Mouse (Mus musculus) forebrain, embryonic 11.5 days (tissue): ENCODE measurements around the gene Selplg. TPM values are rescaled to one million over a fixed set of nuclear protein-coding genes. Genes with fewer than 3 reads are reported as not detected.

Experiments used
- ATAC-seq: fragments of 200-750 bp; cut with Nextera tagmentation; replicated peaks from 2 replicates; pipeline ENCODE4 v1.8.0; 2017; ENCODE audit warnings: moderate TSS enrichment; ENCODE audit not compliant: low FRiP score
- DNase-seq: peaks from one replicate; pipeline ENCODE4 v3.0.0-alpha.2; 2017; ENCODE audit warnings: low spot score
- H3K27ac ChIP-seq: fragments of 300-500 bp; sonication (generic); 2 replicates; pipeline ENCODE4 v1.5.1; 2014; ENCODE audit warnings: low read depth, low read length
- H3K27me3 ChIP-seq: fragments of 300-500 bp; sonication (generic); 2 replicates; pipeline ENCODE4 v1.6.1; 2014; ENCODE audit warnings: mild to moderate bottlenecking, low read length, mixed read lengths; ENCODE audit not compliant: control insufficient read depth, insufficient read depth
- H3K36me3 ChIP-seq: fragments of 300-500 bp; sonication (generic); 2 replicates; pipeline ENCODE4 v1.6.1; 2014; ENCODE audit warnings: mild to moderate bottlenecking, low read length, moderate library complexity, mixed read lengths; ENCODE audit not compliant: control insufficient read depth, insufficient read depth
- H3K4me1 ChIP-seq: fragments of 300-500 bp; sonication (generic); replicated peaks from 2 replicates; pipeline ENCODE4 v1.6.1; 2014; ENCODE audit warnings: low read length, mixed read lengths; ENCODE audit not compliant: control insufficient read depth, insufficient read depth
- H3K4me2 ChIP-seq: fragments of 300-500 bp; sonication (generic); 2 replicates; pipeline ENCODE4 v1.6.1; 2014; ENCODE audit warnings: low read depth, mild to moderate bottlenecking, low read length, moderate library complexity, mixed read lengths; ENCODE audit not compliant: severe bottlenecking
- H3K4me3 ChIP-seq: fragments of 300-500 bp; sonication (generic); 2 replicates; pipeline ENCODE4 v1.5.1; 2014; ENCODE audit warnings: low read depth, low read length
- H3K9ac ChIP-seq: fragments of 300-500 bp; sonication (generic); 2 replicates; pipeline ENCODE4 v1.6.1; 2014; ENCODE audit warnings: low read length
- H3K9me3 ChIP-seq: fragments of 300-500 bp; sonication (generic); 2 replicates; pipeline ENCODE4 v1.6.1; 2016; ENCODE audit warnings: low read length, mixed read lengths; ENCODE audit not compliant: control insufficient read depth
- WGBS: fragments of 180-500 bp; shearing (Covaris S2); extraction: QIAGEN DNeasy Blood & Tissue Kit; methylation state at CpG from one replicate; pipeline ENCODE4 v1.1.7; 2014; 5-methylcytosine and 5-hydroxymethylcytosine counted together
- polyA plus RNA-seq: library from polyadenylated mRNA; unstranded; fragments of >200 nt; fragmentation: Nextera tagmentation; extraction: Ambion mirVana; gene quantifications from 2 replicates; pipeline ENCODE4 v1.2.1, GENCODE M21; 2014

Selplg gene
- polyA plus RNA-seq, 1 experiment from 2014 or later = 0.67 TPM

DNA sequence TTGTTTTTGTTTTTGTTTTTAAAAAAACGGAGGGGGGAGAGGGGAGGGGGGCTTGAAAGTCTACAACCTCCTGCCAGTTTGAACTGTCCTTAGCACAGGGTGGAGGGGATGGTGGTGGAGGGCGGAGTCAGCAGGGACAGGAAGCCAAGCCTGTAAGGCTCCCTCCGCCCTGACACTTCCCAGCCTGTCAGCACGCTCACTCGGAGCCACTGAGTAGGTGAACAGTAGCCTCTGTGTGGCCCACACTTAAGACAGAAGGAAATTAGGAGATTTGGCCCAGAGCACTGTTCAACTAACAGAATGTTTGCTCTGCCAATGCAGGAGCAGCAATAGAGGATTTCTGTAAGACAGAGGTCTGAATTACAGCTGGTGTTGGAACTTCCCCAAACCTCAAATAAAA, 26.5 kb upstream of the Selplg start:
- H3K4me1 ChIP-seq = peaks cover 6% of the 10 kb centered on the region; the same call in 1 of the 2 replicates
- ATAC-seq (no peak), DNase-seq (no peak)
- H3K4me2 ChIP-seq = no peak overlapping the region
- 67% methylated on average over 5 of the region's 5 CpGs for WGBS
- no peak overlapping the region for H3K4me3 ChIP-seq
- no peak overlapping the region for H3K9ac ChIP-seq
- no peaks in the 10 kb centered on the region for H3K36me3 ChIP-seq
- no peaks in the 10 kb centered on the region for H3K27me3 ChIP-seq
- H3K9me3 ChIP-seq = no peaks in the 10 kb centered on the region
- H3K27ac ChIP-seq = no peak overlapping the region; the same call in 1 of the 2 replicates

DNA sequence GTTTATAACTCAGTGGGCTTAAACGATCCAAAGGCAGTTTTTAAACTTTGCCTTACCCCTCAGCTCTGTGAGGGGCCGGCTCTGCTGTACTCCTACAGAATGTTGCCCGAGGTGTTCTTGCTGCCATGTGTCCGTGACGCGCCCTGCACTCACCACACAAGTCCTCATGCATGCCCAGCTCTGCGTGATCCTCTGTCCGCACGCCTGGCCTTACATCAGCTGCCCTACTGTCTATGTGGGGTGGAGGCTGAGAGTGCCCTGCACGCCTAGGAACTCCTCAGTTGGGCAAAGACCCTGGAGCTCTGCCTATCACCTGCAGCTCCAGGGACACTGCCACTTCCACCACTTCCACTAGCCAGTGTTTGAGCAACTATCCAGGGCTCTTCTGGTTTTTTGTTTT, 26.1 kb upstream of the Selplg start:
- no peak for ATAC-seq
- Histone ChIP-seq H3K4me3 (no peak overlapping the region), H3K9me3 (no peaks in the 10 kb centered on the region), H3K27ac (no peak overlapping the region), H3K4me2 (no peak overlapping the region), H3K36me3 (no peaks in the 10 kb centered on the region), H3K27me3 (no peaks in the 10 kb centered on the region), H3K9ac (no peak overlapping the region), H3K4me1 (peaks cover 6% of the 10 kb centered on the region; the same call in 1 of the 2 replicates)
- DNase-seq = no peak
- 84% methylated on average over 10 of the region's 10 CpGs for WGBS

DNA sequence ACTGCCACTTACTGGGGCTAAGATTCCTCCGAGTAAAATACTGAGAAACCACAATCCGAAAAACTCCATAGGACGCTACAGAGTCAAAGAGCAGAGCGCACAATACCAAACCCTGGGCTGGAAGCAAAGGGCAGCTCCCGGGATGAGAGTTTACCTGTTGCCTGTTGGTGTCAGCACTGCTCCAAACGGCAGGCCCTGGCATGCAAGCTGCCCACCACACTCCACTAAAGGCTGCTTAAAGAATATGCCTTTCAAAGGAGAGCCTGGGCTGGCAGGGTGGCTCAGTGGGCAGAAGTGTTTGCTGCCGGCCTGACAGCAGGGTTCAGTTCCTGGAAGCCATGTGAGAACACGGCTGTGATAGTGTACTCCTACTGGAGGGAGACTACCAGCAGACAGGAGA, 25.2 kb upstream of the Selplg start:
- H3K27me3 ChIP-seq = no peaks in the 10 kb centered on the region
- no peaks in the 10 kb centered on the region for H3K9me3 ChIP-seq
- H3K4me3 ChIP-seq = no peak overlapping the region
- WGBS = 72% methylated on average over 8 of the region's 8 CpGs
- DNase-seq = no peak
- no peak overlapping the region for H3K9ac ChIP-seq
- no peak overlapping the region for H3K27ac ChIP-seq
- H3K36me3 ChIP-seq = no peaks in the 10 kb centered on the region
- ATAC-seq = no peak
- H3K4me1 ChIP-seq = peaks cover 6% of the 10 kb centered on the region; the same call in 1 of the 2 replicates
- no peak overlapping the region for H3K4me2 ChIP-seq

DNA sequence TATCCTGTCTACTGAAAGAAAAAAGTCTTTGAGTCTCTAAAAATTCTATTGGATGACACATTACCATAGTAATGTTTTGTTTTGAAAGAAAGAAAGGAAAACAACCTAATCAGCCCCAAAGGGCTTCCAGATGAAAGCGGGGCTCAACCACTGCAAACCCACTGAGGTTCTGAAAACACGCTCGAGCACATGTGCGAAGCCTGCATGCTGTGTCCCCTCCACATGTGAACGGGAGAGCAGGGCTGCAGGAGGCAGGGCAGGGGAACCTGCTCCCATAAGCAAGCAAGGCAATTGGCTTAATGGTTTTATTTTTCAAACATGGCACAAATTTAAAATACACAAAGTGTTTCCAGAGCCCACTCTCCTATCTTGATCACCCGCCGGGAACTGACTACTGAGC, 24.2 kb upstream of the Selplg start:
- H3K27me3 ChIP-seq = no peaks in the 10 kb centered on the region
- H3K27ac ChIP-seq = peak overlapping the region; percentile 46; the same call in 1 of the 2 replicates
- H3K4me3 ChIP-seq = no peak overlapping the region
- WGBS = 79% methylated on average over 7 of the region's 7 CpGs
- H3K36me3 ChIP-seq = no peaks in the 10 kb centered on the region
- no peak overlapping the region for H3K9ac ChIP-seq
- DNase-seq (no peak), ATAC-seq (no peak)
- no peak overlapping the region for H3K4me2 ChIP-seq
- no peaks in the 10 kb centered on the region for H3K9me3 ChIP-seq
- peaks cover 6% of the 10 kb centered on the region; the same call in 1 of the 2 replicates for H3K4me1 ChIP-seq

DNA sequence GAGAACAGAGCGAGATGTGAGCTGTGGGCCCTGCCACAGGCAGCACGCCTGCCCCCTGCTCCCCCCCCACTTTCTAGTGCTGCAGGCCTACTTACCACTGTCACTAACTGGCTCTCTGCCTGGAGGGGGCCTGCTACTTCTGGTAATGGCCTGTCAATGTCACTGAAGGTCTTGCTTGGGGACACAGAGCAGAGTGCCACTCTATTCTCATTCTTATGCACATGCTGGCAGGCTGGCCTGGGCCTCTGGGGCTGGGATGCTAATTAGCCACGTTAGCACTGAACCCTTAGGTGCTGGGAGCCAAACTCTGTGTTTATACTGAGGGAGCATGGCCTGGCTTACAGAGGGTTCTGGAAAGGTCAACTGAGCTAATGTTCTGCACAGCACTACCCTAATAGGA, 23.3 kb upstream of the Selplg start:
- H3K36me3 ChIP-seq = peaks cover under 1% of the 10 kb centered on the region; the same call in 1 of the 2 replicates
- peak overlapping the region; percentile 53 for H3K27ac ChIP-seq
- no peak overlapping the region for H3K4me3 ChIP-seq
- H3K4me1 ChIP-seq = peaks cover 6% of the 10 kb centered on the region; the same call in 1 of the 2 replicates
- ATAC-seq (peak; percentile 46; the same call in 1 of the 2 replicates), DNase-seq (no peak)
- H3K27me3 ChIP-seq = no peaks in the 10 kb centered on the region
- 50% methylated on average over 3 of the region's 3 CpGs for WGBS
- H3K4me2 ChIP-seq = no peak overlapping the region
- H3K9ac ChIP-seq = no peak overlapping the region
- no peaks in the 10 kb centered on the region for H3K9me3 ChIP-seq

GRCm38 (mm10) chr5:113855117-113855516, 22.7 kb upstream of the Selplg start:
- H3K36me3 ChIP-seq = peaks cover 7% of the 10 kb centered on the region
- H3K9me3 ChIP-seq = no peaks in the 10 kb centered on the region
- DNase-seq (no peak), ATAC-seq (no peak)
- H3K27me3 ChIP-seq = no peaks in the 10 kb centered on the region
- no peak overlapping the region for H3K4me3 ChIP-seq
- no peak overlapping the region for H3K4me2 ChIP-seq
- WGBS = 91% methylated on average over 10 of the region's 10 CpGs
- H3K9ac ChIP-seq = no peak overlapping the region
- peak overlapping the region; percentile 53 for H3K27ac ChIP-seq
- peaks cover 6% of the 10 kb centered on the region; the same call in 1 of the 2 replicates for H3K4me1 ChIP-seq

DNA sequence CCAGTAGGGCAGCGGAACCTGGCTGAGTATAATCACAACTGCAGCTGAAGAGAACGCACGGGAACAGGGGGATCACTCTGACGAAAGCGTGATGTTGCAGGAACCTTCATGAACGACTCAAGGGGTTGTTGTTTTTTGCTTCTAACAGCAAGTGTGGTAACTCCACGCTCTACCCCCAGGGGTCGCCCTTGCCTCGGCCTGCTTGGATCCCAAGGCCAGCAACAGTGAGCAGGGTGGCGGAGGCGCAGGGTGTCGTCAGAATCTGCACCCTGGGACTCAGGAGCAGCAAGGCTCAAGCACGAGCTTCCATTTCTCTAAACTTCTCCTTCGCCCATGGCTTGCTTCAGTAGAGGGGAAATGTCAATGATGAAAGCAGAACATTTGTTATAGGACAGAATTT, 22.1 kb upstream of the Selplg start:
- no peak overlapping the region for H3K9ac ChIP-seq
- H3K4me3 ChIP-seq = no peak overlapping the region
- peak; percentile 91 for DNase-seq
- ATAC-seq = no peak
- peaks cover 7% of the 10 kb centered on the region for H3K36me3 ChIP-seq
- no peaks in the 10 kb centered on the region for H3K27me3 ChIP-seq
- WGBS = 47% methylated on average over 14 of the region's 14 CpGs
- H3K27ac ChIP-seq = no peak overlapping the region
- peaks cover 6% of the 10 kb centered on the region; the same call in 1 of the 2 replicates for H3K4me1 ChIP-seq
- no peaks in the 10 kb centered on the region for H3K9me3 ChIP-seq
- H3K4me2 ChIP-seq = no peak overlapping the region

DNA sequence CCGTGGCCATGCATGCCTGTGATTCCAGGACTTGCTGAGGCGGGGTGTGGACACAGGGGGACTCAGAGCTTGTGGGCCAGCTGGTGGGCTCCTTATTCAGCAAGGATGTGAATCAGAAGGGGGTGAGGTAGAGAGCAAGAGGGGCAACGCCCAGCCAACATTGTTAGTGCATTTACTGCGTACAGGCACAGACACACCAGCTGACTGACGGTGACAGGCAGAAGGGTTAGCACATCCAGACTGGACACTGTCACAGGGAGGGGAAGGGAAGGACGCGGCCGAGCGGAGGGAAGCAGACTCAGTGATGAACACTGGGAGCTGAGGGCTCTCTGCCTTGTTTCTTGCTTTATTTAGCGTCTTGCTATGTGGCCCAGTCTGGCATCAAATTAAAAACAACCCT, 21.1 kb upstream of the Selplg start:
- Histone ChIP-seq H3K4me2 (no peak overlapping the region), H3K4me1 (peaks cover 6% of the 10 kb centered on the region; the same call in 1 of the 2 replicates), H3K9me3 (no peaks in the 10 kb centered on the region), H3K36me3 (peaks cover 7% of the 10 kb centered on the region), H3K4me3 (no peak overlapping the region), H3K9ac (no peak overlapping the region), H3K27ac (no peak overlapping the region), H3K27me3 (no peaks in the 10 kb centered on the region)
- WGBS = 89% methylated on average over 10 of the region's 10 CpGs
- no peak for ATAC-seq
- DNase-seq = no peak

DNA sequence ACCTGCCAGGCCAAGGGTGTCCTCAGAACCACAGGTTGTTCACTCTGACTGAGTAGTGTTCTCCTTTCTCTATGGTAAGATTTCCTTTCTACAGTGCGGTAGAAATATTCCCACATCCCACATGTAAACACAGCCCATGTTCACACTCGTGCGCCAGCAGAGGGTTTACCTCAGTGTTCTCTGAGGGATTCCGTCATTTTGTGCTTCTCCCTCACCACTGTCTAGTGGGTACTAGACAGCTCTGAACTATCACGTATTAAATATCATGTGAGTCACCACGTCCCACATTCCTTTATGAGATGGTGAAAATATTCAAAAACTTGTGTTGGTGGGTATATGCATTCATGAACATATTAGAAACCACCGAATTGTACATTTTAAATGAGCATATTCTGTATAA, 20.0 kb upstream of the Selplg start:
- peaks cover 6% of the 10 kb centered on the region; the same call in 1 of the 2 replicates for H3K4me1 ChIP-seq
- ATAC-seq = no peak
- no peak for DNase-seq

More for the DNA sequence above, 20.0 kb upstream of the Selplg start:
- Histone ChIP-seq H3K27ac (no peak overlapping the region), H3K9me3 (no peaks in the 10 kb centered on the region), H3K36me3 (peaks cover 7% of the 10 kb centered on the region), H3K27me3 (no peaks in the 10 kb centered on the region), H3K9ac (no peak overlapping the region), H3K4me2 (no peak overlapping the region), H3K4me3 (no peak overlapping the region)
- 97% methylated on average over 7 of the region's 7 CpGs for WGBS
